Mouse (Mus musculus) heart, adult 9 months (tissue): Measurements from ENCODE around the gene Smdt1.
"Not testable (repeated sequence)": the region's sequence is repeated elsewhere in the genome, so short reads cannot be mapped to it uniquely, and the experiment has no call there.

Source experiments
- DNase-seq, 2 experiments: peaks; one replicate each; pipeline ENCODE4 v3.0.0; 2022; ENCODE audit warnings: low spot score in 2 of 2

Smdt1 gene

DNA sequence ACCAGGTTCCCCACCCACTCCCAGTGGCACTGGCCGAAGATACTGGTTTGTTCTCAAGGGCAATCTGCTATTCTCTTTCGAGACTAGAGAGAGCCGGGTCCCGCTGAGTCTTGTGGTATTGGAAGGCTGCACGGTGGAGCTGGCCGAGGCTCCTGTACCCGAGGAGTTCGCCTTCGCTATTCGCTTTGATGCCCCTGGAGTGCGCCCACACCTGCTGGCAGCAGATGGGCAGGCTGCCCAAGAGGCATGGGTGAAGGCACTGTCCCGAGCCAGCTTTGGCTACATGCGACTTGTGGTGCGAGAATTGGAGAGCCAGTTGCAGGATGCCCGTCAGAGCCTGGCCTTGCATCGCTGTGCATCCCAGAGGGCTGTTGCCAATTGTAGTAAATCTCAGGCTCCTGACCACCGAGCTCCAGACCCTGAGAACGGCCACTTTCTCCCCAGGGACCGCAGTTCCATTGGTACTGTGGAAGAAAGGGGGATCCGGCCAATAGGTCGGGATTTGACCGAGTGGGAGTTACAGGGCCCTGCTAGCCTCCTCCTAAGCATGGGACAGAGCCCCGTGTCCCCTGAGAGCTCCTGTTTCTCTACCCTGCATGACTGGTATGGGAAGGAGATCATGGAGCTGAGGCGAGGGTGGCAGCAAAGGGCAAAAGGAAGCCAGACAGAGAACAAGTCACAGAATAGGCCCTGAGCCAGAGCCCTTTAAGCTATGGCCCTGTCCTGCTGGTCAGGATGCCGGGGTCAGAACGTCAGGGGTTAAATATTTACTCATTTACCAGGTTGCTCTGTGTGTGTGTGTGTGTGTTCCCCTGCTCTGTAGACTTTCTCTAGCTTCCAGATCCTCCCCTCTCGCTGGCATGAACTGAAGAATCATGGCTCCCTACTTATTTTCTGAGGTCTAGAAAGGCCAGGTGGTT is 4.9 kb downstream of the Smdt1 start:
- DNase-seq: no peak

DNA sequence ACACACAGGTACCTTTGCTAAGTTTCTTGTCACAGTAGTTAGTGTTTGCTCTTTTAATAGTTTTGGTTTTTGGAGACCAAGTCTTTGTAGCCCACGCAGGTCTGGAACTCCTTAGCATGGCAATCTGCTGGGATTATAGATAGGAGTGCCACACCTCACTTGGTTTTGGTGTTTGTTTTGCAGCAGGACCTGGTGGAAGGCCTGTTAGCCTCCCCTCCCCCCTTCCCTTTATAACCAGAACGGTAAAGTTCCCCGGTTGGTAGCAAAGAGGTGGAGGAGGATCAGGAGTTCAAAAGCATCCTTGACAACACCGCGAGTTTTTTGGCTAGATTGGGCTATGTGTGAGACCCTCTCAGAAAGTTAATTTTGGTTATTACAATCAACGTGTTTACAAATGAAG is 6.2 kb downstream of the Smdt1 start:
- DNase-seq: no peak

DNA sequence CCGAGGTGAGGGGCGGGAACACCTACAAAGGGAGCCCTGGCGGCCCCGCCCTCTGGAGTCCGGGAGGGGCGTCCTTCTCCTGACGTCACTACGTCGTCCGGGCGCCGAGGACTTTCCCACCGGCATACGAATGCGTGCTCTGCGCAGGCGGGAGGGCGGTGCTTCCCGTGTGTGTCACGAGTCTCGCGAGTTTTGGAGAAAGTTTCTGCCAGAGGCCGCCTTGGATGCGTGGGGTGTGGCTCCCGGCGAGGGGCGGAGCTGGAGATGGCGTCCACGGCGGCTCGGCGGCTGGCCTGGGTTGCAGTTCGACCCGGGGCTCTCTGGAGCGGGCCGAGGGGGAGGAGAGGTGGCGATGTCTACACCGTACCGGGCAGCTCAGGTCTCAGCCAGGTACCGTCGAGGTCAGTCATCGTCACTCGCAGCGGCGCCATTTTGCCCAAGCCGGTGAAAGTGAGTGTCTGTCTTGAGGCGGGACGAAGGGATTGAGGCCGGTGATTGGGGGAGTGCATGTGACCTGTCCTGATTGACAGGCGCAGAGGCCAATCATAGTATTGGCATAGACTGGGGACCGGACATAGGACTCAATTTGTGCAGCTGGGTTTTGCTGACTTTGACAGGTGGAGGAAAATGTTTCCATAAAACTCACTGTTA is 7.2 kb downstream of the Smdt1 start:
- DNase-seq: peak; percentile 99

DNA sequence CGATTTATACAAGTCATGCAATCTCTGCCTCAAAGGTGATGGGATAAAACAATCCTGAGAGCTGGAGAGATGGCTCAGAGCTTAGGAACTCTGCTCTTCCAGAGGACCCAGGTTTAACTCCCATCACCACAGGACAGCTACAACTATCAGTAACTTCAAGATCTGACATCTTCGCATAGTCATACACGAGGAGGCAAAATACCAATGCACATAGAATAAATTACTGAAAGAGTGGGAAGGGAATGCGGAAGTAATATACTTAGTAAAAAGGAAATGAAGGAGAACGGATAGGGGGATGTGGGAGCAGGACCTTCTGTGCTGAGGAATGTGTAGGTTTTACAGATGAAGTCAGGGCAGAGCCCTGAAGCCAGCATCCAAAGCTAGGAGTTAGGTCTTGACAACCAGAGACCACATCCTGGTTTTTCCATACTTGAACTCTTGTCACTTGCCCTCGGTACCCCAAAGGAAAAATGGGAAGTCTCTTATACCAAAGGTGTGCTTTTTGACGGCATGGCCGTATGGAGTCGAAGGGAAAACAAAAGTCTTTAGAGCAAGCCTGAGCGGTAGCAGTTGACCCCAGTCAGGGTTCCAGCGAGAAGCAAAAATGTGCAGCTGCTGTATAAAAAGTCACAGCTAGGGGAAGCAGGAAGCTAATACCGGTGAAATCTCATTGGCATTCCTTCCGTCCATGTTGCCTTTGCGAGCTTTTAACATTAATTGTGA is 8.0 kb downstream of the Smdt1 start:
- DNase-seq: no peak

DNA sequence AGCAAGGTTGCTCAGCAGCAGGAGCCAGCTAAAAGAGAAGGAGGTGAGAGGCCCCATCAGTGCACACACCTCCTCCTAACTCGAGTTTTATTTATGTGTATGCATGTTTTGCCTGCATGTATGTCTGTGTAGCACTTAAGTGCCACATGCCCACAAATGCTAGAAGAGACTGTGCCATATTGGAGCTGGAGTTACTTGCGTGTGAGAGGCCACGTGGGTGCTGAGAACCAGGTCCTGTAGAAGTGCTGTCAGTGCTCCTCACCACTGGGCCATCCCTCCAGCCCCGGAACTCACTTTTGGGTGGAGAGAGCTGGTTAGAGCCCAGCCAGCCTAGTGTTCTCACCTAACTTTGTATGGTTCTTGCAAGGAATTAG is 8.5 kb downstream of the Smdt1 start:
- no peak for DNase-seq

DNA sequence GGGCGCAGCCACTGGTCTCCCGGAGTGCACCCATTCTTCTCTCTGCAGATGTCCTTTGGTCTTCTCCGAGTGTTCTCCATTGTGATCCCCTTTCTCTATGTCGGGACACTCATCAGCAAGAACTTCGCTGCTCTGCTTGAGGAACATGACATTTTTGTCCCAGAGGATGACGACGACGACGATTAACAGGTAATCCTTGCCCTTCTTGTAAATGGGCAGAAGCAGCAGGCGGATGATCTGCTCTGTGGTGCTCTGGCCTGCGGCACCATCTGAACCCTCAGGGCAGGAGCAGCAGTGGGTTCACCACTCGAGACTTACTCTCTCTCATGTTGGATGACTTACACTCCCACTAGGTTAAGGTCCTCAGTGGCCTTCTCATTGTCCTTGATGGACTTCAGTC is 9.1 kb downstream of the Smdt1 start:
- DNase-seq: no peak

DNA sequence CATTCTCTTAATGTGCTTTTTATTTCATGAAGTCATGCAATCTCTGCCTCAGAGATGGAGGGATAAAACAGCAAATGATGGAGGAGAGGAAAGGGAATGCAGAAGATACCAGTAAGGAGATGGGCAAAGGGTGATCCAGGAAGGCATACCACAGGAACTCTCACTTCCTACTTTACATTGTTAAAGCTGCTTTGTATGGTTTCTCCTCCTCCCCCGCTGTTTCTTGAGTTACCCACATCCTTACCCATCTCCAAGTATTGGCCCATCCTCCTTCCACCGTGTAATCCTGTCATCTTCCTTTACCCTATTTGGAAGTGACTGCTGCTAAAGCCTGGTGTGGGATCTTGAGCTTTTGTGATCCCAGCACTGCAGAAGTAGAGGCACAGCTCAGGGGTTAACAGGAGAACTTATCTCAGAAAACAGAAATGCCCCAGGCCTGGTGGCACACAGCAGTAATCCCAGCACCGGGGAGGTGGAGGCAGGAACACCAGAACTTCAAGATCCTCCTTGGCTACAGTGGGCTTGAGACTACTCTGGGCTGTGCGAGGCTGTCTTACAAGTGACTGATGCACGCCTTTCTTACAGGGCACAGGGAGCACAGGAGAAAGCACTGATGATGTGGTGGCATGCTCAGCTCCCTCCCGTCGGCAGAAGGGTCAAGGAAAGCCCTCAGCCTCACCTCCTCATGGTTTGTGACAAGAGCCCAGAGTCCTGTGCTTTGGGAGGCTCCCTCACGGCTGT is 9.7 kb downstream of the Smdt1 start:
- DNase-seq: no peak

DNA sequence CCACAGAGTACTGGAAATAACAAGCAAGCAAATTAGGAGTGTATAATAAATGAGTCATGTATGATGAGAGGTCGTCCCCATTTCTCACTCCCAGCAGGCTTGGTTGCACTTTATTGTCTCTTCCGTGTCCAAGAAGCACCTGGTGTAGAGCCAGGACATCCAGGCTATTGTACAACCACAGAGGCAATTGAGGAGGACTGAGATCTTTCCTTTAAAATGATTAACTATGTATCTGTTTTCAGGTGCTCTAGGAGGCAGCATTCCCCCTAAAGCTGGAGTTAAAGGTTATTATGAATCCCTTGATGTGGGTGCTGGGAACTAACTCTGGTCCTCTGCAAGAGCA is 10.2 kb downstream of the Smdt1 start:
- DNase-seq: no peak

DNA sequence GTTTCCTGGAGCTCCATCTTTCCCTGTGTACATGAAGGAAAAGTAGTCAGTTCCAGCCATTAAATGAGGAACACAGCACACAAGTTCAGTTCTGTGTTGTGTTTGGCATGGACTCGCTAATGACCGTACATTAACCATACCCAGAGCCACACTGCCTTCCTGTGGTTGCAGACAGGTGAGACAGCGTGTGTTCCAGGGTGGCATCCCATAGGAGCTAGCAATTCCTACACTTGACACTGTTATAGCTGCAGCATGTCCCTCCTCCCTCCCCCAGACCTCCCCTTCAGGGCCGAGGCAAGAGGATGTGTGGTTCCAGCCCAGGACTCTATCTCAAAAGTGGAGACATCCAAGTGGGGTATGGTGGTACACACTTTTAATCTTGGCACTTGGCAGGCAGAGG is 11.6 kb downstream of the Smdt1 start:
- DNase-seq: no peak

DNA sequence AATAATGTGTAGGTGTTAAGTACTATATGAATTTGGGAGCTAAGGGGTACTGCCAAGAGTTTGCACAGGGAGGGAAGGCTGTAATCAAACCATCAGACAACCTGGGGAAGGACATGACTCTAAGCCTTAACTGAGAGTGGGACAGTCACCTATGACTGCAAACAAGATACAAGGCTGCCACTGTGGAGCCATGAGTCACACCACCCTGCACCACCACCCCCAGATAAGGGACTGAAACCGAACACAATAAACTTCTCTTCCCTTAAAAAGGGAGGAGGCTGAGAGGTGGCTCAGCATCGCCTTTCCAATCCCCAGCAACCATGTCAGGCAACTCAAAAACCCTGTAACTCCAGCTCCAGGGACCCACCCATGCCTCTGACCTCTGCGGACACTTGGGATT is 12.7 kb downstream of the Smdt1 start:
- no peak for DNase-seq

DNA sequence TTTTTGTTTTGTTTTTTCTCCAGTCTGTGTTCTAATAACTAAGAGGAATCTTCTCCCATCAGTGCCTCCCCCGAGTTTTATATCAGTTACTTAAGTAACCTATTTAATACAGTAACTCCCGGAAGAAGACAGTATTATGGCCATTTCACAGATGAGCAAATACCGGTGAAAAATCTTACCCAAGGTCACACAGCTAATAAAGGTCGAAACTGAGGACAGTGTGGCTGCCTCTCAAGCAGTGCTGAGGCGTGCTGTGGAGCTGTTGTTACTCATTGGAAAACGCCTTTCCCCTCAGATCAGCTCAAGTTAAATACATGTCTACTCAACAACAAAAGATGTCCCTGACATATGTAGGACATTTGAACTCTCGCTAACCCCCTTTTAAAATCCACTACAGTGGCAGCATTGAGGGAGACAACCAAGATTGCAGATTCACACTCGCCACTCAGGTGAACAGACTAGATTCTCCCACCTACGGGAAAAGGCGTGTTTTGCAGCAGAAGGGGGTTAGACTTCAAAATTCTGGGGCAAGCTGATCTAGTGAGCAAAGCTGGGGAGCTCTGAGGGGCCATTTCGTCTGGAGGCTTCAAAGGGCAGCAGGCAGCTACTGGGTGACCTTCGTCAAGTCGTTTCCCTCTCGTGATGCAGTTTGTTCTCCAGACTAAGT is 14.5 kb downstream of the Smdt1 start:
- no peak for DNase-seq

DNA sequence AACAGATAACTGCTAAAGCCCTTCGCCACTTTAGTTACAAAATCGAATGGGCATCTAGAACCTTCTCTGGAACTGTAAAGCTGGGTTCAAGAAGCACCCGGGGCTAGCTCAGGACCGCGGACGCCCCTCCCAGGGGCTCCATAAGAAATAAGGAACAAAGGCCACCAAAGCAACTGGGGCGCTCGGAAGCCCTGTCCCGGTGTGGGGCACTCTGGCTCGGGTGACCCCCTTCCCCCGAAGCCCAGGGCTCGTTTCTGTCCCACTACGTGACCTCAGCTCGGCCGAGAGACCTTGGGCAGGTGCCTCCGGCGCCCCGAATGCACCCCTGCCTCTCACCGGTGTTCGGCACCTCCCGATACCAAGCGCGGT is 15.0 kb downstream of the Smdt1 start:
- DNase-seq: no peak

DNA sequence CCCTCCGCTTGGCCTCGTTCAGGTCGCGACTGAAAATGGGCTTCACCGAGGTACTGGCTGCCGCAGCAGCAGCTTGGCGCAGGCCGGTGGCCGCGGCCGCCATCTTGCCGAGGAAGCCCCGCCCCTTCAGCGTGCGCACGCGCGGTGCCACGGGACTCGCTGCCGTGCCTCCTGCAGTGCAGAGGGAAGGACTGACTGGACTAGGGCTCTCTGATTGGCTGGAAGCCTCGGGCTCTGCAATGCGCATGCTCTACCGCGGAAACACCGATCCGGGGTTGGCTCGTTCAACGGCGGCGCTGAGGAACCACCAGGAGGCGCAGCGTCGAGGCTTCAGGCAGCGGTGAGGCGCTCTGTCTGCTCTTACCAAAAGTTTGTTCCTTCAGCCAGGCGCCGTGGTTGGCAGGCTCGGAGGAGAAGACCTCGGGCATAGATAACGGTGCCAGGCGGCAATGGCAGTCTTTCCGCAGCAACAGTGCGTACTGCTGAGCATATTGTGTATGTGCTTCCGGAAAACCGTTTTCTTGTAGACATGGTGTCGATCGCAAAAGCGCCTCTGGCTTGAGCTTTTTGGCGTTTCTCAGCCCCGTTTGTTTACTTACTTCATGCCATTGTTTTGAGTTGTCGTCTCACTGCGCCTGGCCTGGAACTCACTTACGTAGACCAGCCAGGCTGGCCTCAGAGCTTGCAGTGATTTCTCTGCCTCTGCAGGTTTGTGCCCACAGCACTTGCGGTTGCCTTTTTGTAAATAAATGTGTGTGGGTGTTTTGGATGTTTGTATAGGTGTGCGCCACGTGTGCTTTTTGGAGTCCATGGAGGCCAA is 15.6 kb downstream of the Smdt1 start, which contains the start of gene Ndufa6:
TSS of gene Ndufa6 (minus strand) at position 197 of the 820 bp plus-strand sequence.
- peak; percentile 97 to 98 for DNase-seq

DNA sequence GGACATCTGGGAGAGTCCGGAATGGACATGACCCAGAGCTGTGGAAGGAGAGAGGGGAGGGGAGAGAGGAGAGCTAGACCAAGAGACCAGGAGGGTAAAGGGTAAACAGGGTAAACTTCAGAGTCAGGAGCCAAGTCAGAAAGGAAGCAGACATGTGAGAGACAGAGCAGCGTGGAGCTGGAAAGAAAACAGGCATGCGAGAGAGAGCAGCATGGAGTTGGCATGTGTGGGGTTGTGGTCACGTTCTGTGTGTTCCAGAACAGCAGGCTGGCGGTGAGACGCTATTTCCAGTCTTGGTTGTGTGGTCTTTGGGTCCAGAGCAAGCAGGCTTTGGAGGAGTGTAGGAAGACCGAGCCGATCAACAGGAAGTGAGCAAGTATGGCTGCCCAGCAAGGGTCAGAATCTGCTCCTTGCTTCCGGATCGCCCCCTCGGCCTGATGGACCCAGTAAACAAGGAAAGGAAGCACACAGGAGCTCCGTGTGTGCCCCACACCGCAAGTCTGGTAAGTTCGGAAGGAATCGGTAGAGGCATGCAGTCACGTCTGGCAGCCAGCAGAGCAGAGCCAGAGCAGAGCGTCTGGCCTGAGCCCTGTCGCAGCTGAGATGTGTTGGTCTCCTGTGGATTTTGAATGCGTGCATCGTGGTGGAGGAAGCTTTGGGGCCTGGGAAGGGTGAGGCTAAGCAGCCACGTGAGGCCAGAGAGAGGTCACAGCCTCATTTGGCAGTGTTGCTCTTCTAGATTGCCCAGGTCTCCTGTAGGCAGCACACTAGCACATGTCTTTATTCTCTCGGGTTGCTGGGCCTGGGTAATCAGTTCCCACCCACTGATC is 19.9 kb downstream of the Smdt1 start:
- DNase-seq: no peak

DNA sequence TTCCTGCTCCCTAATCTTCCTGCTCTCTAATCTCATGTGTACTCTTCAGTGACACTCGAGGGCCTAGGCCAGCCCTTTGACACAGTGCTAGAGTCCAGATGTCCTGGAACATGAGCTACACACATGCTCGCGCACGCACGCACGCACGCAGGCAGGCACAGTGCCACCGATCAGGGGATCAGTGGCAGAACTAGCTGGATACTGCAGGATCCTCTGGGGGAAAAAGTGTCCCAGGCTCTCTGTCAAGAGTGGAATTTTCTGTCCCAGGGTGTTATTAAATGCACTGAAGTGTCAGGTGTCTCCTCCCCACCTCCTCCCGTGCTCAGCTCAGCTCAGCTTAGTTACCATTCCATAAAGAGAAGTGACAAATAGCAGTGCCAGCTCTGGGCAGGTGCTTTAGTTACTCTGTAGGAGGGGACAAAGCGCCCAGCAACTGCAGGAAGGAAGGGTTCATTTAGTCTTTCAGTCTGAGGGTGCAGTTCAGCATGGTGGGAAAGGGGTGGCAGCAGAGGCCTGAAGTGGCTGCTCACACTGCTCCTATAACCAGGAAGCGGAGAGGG is 22.8 kb downstream of the Smdt1 start:
- no peak for DNase-seq

DNA sequence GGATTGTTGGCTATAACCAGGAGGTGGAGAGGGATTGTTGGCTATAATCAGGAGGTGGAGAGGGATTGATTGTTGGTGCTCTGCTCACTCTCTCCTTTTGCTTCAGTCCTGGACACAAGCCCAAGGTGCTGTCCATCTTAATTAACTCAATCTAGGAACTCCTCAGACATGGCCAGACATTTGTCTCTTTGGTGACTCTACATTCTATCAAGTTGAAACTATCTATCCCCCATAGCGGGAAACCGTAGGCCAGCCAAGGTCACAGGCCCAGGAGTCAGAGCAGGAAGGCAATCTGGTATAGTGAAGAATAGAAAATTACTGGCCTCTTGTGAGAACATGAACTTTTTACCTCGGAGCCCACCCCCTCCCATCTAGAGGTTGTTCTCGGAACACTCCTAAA is 23.5 kb downstream of the Smdt1 start:
- DNase-seq: no peak

DNA sequence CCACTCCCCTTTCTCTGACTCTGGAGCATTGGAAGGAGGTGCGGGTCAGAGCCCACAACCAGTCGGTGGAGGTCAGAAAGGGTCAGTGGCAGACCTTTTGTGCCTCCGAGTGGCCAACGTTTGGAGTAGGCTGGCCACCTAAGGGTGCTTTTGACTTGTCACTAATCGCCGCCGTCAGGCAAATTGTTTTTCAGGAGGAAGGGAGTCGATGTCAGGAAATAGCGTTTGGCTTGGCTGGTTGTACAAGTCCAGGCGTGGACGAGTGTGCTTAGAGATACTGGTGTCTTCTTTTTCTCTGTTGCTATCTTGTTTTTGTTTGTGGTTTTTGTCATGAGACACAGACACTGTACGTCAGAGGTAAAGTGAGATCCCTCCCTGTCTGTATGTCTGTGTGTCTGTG is 25.0 kb downstream of the Smdt1 start:
- DNase-seq: not testable (repeated sequence)

DNA sequence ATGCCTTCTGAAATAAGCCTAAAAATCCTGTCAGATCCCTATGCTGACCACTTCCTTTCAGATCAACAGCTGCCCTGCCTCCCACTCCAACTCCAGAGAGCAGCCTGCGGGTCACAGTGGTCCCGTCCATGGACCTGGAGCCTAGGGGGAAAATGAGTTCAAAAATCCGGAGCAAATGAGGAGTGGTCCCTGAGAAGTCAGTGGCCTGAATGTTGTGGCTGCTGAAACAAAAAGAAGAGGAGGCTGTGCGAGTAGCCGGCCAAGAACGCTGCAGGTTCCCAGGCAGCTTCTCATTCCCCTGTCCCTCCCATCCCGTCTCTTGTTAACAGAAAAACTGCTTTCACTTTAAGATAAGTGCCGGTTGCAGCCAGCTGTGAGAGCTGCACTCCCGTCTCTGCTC is 25.8 kb downstream of the Smdt1 start:
- not testable (repeated sequence) for DNase-seq

DNA sequence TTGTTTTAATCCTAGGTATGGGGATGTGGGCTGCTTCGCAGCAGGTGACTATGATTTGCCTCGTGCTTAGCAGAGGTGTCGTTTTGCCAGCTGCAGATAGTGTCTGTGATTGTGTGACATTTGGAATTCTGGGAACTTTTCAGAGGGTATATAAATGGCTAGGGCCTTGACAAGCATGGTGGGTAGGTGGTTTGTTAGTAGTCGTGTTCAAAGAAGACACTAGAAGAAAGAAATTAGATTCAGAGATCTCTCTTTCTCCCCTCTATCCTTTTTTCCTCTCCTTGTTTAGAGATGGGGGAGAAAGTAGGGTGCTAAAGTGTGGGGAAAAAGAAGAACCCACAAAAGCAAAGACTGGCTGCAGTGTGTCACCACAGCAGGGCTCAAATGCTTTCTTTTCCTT is 29.4 kb downstream of the Smdt1 start:
- no peak for DNase-seq
